Mouse (Mus musculus) stomach, postnatal 0 days (tissue): ENCODE results near the gene Tut1.

Source experiments
- CTCF ChIP-seq: IDR thresholded peaks from 2 replicates; pipeline ENCODE4 v1.5.1; 2016; ENCODE audit warnings: antibody characterized with exemption, low read depth, mild to moderate bottlenecking, moderate library complexity
- EP300 ChIP-seq: optimal IDR thresholded peaks from 2 replicates; pipeline ENCODE3; 2016; ENCODE audit warnings: antibody characterized with exemption

DNA sequence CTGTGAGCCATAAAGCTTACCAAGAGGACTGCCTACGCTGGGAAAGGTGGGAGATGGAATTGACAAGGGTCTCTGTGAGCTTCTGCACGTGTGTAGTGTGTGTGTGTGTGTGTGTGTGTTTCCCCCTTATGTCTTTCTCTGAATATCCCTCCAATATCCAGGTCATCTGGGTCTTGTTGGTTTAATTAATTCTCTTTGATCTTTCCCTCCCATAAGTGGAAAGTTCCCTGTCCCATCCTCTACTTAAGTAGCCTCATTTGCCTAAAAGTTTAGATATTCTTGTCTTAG, 39.9 kb downstream of the Tut1 start:
- TF ChIP-seq CTCF (no peak), EP300 (no peak)
